Mouse (Mus musculus): ENCODE data around the gene Zfp638.

GRCm38 (mm10) chr6:83927418-83927817 lies 60.5 kb downstream of the Zfp638 start:
- TF ChIP-seq CTCF (IDR thresholded peaks at IDR 0.05; ENCODE audit: low read depth) (no peak), EP300 (optimal IDR thresholded peaks at IDR 0.05) (no peak)
